Mouse (Mus musculus) ES-E14 (cell line): ENCODE measurements around the gene Il1r1.

ENCODE experiments used
- CHD2 ChIP-seq: IDR thresholded peaks from 2 replicates; pipeline ENCODE4 v1.6.1; 2014; ENCODE audit warnings: mild to moderate bottlenecking, low read depth, low read length, inconsistent platforms
- MAFK ChIP-seq: IDR thresholded peaks from 2 replicates; pipeline ENCODE4 v1.6.1; 2014; ENCODE audit warnings: mild to moderate bottlenecking, low read depth, low read length, inconsistent platforms; ENCODE audit not compliant: insufficient read depth
- ZNF384 ChIP-seq: IDR thresholded peaks from 2 replicates; pipeline ENCODE4 v1.6.1; 2012; ENCODE audit warnings: low read depth, low read length, inconsistent platforms

DNA sequence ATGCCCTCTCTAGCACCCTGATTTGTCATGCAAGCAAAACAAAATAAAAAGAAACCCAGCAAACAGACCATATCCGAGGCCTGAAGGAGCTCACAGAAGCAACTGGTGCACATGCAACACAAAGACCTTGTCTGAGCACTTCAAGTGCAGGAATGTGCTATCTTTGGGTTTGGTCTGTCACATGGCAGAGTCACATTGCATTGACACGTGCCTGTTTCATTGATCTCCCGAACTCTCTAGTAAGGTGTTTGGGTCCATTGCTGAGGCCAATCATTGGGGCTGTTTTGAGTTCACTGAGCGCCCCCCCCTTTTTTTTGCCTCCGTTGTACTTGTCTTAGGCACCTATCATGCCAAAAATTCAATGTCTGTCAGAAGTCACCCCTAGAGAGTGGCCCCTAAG lies 7.4 kb upstream of the Il1r1 start:
- no peak for TF ChIP-seq ZNF384
- TF ChIP-seq MAFK: no peak
- no peak for TF ChIP-seq CHD2
